Mouse (Mus musculus): ENCODE results near the gene Cep95. TPM values are rescaled to one million over a fixed set of nuclear protein-coding genes. Genes with fewer than 3 reads are reported as not detected.

Gene Cep95
- polyA plus RNA-seq, 1 experiment from 2014 or later, result 14.4 TPM

DNA sequence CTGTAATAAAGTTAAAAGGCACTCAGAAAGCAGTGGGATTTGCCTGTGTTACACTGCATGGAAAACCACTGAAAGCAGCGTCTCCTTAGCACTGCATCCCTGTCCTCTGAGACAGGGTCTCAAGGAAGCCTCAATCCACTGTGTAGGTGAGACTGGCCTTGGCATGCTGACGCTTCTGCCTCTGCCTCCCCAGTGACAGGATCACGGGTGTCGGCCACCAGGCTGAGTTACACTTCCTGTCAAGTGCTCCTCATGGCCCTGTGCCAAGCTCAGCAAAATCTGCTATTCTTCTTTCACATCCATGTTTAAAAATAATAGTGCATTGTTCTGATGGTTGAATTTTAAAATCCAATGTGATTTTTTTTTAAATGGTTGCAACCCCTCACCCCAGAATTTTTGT, 31.9 kb downstream of the Cep95 start:
- no peak overlapping the region for H3K27ac ChIP-seq (replicated peaks; ENCODE audit: low read depth, low read length)

DNA sequence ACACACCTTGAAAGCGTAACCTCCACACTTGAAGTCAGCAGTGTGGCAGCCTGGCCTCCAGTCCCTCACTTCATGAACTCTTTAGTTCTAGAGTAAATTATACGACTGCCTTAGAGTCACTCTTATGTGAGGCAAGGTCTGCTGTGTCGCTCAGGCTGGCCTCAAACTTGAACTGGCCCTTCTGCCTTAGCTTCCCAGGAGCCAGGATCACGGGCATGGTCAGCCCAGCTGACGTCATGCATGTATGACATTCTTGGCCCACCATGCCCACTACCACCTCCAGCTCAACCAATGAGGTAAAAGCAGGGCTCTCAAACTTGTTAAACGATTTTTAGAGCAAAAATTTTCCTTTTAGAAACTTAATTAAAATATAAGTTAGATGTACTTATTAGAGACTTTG, 32.3 kb downstream of the Cep95 start:
- no peak overlapping the region for H3K27ac ChIP-seq (replicated peaks; ENCODE audit: low read depth, low read length)
- no peak overlapping the region for H3K4me3 ChIP-seq (replicated peaks; ENCODE audit: low read depth, low read length)
- no peaks in the 10 kb centered on the region for H3K9me3 ChIP-seq (ENCODE audit: control insufficient read depth, low read length)
- DNase-seq (no peak), ATAC-seq (ENCODE audit: low FRiP score, low TSS enrichment) (no peak)
- H3K36me3 ChIP-seq (ENCODE audit: control insufficient read depth, insufficient read depth, low read length), result peaks cover 76% of the 10 kb centered on the region
- H3K27me3 ChIP-seq (ENCODE audit: control insufficient read depth, insufficient read depth, low read length), result no peaks in the 10 kb centered on the region
- no peak overlapping the region for H3K9ac ChIP-seq (replicated peaks; ENCODE audit: low read length)
- peaks cover 5% of the 10 kb centered on the region; the same call in 1 of the 2 replicates for H3K4me1 ChIP-seq (ENCODE audit: control insufficient read depth, insufficient read depth, low read length)
- no peak overlapping the region for H3K4me2 ChIP-seq (ENCODE audit: low read length)
- 90% methylated on average over 6 of the region's 6 CpGs for WGBS

More for the DNA sequence above, 31.9 kb downstream of the Cep95 start:
- H3K4me1 ChIP-seq (ENCODE audit: control insufficient read depth, insufficient read depth, low read length), result peaks cover 5% of the 10 kb centered on the region; the same call in 1 of the 2 replicates
- DNase-seq, result no peak
- H3K4me2 ChIP-seq (ENCODE audit: low read length), result no peak overlapping the region
- H3K36me3 ChIP-seq (ENCODE audit: control insufficient read depth, insufficient read depth, low read length), result peaks cover 76% of the 10 kb centered on the region
- no peaks in the 10 kb centered on the region for H3K9me3 ChIP-seq (ENCODE audit: control insufficient read depth, low read length)
- no peak overlapping the region for H3K9ac ChIP-seq (replicated peaks; ENCODE audit: low read length)
- 76% methylated on average over 4 of the region's 4 CpGs for WGBS
- no peaks in the 10 kb centered on the region for H3K27me3 ChIP-seq (ENCODE audit: control insufficient read depth, insufficient read depth, low read length)
- no peak overlapping the region for H3K4me3 ChIP-seq (replicated peaks; ENCODE audit: low read depth, low read length)
- no peak for ATAC-seq (ENCODE audit: low FRiP score, low TSS enrichment)

DNA sequence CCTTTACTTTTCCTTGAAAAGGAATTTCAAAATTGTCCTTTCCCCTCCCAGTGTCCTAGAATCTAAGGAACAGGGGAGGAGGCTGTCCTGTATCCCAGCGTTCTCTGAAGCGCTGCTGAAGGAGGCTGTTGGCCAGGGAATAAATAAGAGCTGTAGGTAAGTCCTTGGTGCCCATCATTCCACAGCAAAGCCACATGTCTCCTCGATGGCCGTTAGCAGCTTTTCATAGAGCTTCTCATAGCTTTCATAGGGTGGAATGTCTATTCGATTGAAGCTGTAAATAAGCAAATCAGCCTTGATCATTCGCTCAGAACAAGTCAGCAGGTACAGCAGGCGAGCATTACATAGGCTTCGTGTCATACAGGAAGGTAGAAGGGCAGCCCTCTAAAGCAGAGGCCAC, 33.4 kb downstream of the Cep95 start:
- DNase-seq (no peak), ATAC-seq (ENCODE audit: low FRiP score, low TSS enrichment) (no peak)
- 92% methylated on average over 8 of the region's 8 CpGs for WGBS
- H3K4me2 ChIP-seq (ENCODE audit: low read length), result no peak overlapping the region
- H3K9ac ChIP-seq (replicated peaks; ENCODE audit: low read length), result no peak overlapping the region
- no peaks in the 10 kb centered on the region for H3K9me3 ChIP-seq (ENCODE audit: control insufficient read depth, low read length)
- H3K36me3 ChIP-seq (ENCODE audit: control insufficient read depth, insufficient read depth, low read length), result peaks cover 65% of the 10 kb centered on the region
- no peak overlapping the region for H3K4me3 ChIP-seq (replicated peaks; ENCODE audit: low read depth, low read length)
- H3K4me1 ChIP-seq (ENCODE audit: control insufficient read depth, insufficient read depth, low read length), result peaks cover 5% of the 10 kb centered on the region; the same call in 1 of the 2 replicates
- no peaks in the 10 kb centered on the region for H3K27me3 ChIP-seq (ENCODE audit: control insufficient read depth, insufficient read depth, low read length)
- no peak overlapping the region for H3K27ac ChIP-seq (replicated peaks; ENCODE audit: low read depth, low read length)

DNA sequence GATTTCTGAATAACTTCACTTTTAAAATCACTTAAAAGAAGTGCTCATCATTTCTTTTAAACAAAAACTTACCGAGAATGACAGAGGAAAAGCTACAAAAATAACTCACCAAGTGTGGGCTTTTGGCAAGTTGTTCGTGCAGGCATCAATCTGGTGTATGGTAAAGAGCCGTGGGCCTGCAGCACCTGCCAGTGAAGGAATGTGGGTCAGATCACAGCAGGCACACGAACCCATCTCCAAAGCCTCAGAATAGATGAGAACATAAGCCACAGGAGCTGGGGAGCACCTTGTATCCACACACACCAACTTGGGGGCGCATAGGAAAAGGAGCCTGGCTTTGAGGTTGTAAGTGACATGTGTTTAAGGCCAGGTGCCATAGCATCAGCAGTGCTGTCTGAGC, 33.9 kb downstream of the Cep95 start:
- peaks cover 3% of the 10 kb centered on the region; the same call in 1 of the 2 replicates for H3K4me1 ChIP-seq (ENCODE audit: control insufficient read depth, insufficient read depth, low read length)
- no peak overlapping the region for H3K27ac ChIP-seq (replicated peaks; ENCODE audit: low read depth, low read length)
- no peak for DNase-seq
- H3K9ac ChIP-seq (replicated peaks; ENCODE audit: low read length), result no peak overlapping the region
- no peaks in the 10 kb centered on the region for H3K9me3 ChIP-seq (ENCODE audit: control insufficient read depth, low read length)
- H3K4me3 ChIP-seq (replicated peaks; ENCODE audit: low read depth, low read length), result no peak overlapping the region
- WGBS, result 85% methylated on average over 5 of the region's 5 CpGs
- H3K27me3 ChIP-seq (ENCODE audit: control insufficient read depth, insufficient read depth, low read length), result no peaks in the 10 kb centered on the region
- ATAC-seq (ENCODE audit: low FRiP score, low TSS enrichment), result no peak
- H3K4me2 ChIP-seq (ENCODE audit: low read length), result no peak overlapping the region
- H3K36me3 ChIP-seq (ENCODE audit: control insufficient read depth, insufficient read depth, low read length), result peaks cover 66% of the 10 kb centered on the region

DNA sequence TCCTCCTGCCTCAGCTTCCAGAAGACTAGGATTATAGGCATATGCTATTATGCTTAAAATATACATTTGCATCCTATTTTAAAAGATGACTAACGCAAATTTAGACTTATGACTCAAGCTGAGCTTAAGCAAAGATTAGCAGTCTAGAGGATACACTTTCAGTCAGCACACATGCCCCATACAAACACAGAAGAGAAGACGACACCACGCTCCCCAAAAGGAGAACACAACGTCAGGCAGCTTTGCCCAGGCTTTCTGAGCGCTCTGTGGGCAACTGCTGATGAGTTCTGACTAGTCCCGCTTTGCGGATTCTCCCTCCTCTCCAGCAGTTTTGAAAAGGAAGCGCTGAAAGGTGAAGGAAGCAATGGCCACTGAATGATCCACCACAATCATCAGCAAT, 34.7 kb downstream of the Cep95 start:
- Histone ChIP-seq H3K27me3 (ENCODE audit: control insufficient read depth, insufficient read depth, low read length) (no peaks in the 10 kb centered on the region), H3K9me3 (ENCODE audit: control insufficient read depth, low read length) (no peaks in the 10 kb centered on the region), H3K4me1 (ENCODE audit: control insufficient read depth, insufficient read depth, low read length) (no peaks in the 10 kb centered on the region), H3K27ac (replicated peaks; ENCODE audit: low read depth, low read length) (no peak overlapping the region), H3K9ac (replicated peaks; ENCODE audit: low read length) (no peak overlapping the region), H3K4me2 (ENCODE audit: low read length) (no peak overlapping the region), H3K4me3 (replicated peaks; ENCODE audit: low read depth, low read length) (no peak overlapping the region), H3K36me3 (ENCODE audit: control insufficient read depth, insufficient read depth, low read length) (peaks cover 65% of the 10 kb centered on the region)
- DNase-seq, result no peak
- no peak for ATAC-seq (ENCODE audit: low FRiP score, low TSS enrichment)
- 96% methylated on average over 8 of the region's 8 CpGs for WGBS

DNA sequence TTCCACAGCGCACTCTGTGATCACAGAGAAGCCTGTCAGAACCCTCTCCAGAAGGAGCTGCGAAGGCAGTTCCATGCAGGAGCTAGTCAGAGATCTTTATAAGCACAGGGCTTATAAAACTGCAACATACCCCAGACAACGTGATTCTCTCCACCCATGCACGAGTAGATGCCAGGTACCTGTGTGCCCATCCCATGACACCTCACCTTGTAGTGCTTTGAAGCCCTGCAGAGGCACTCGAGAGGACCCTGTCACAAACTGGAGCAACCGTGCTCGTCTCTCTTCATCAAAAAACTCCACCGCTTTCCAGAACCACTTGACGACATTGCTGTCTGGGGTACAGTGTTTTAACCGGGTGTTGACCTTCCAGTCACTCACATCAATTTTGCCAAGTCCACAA, 35.4 kb downstream of the Cep95 start:
- H3K36me3 ChIP-seq (ENCODE audit: control insufficient read depth, insufficient read depth, low read length), result peaks cover 64% of the 10 kb centered on the region
- H3K4me3 ChIP-seq (replicated peaks; ENCODE audit: low read depth, low read length), result no peak overlapping the region
- no peak overlapping the region for H3K9ac ChIP-seq (replicated peaks; ENCODE audit: low read length)
- H3K9me3 ChIP-seq (ENCODE audit: control insufficient read depth, low read length), result no peaks in the 10 kb centered on the region
- no peak overlapping the region for H3K4me2 ChIP-seq (ENCODE audit: low read length)
- DNase-seq (no peak), ATAC-seq (ENCODE audit: low FRiP score, low TSS enrichment) (no peak)
- 94% methylated on average over 10 of the region's 10 CpGs for WGBS
- no peak overlapping the region for H3K27ac ChIP-seq (replicated peaks; ENCODE audit: low read depth, low read length)
- H3K27me3 ChIP-seq (ENCODE audit: control insufficient read depth, insufficient read depth, low read length), result no peaks in the 10 kb centered on the region
- no peaks in the 10 kb centered on the region for H3K4me1 ChIP-seq (ENCODE audit: control insufficient read depth, insufficient read depth, low read length)

DNA sequence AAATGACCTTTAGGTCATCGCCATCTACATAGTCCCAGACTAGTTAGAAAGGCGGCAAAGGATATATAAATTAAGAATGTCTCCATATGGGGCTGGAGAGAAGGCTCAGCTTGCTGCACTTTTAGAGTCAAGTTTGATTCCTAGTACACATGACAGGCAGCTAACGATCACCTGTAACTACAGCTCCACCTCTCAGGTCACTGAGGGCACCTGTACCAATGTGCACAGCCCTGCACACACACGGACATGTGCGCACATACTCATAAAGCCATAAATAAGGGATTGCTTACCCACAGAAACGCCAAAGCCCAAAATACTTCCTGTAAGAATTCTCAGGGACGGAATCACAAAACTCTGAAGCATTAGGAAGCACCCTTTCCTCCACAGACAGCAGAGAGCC, 39.0 kb downstream of the Cep95 start:
- no peak overlapping the region for H3K9ac ChIP-seq (replicated peaks; ENCODE audit: low read length)
- H3K9me3 ChIP-seq (ENCODE audit: control insufficient read depth, low read length), result no peaks in the 10 kb centered on the region
- no peaks in the 10 kb centered on the region for H3K27me3 ChIP-seq (ENCODE audit: control insufficient read depth, insufficient read depth, low read length)
- H3K4me1 ChIP-seq (ENCODE audit: control insufficient read depth, insufficient read depth, low read length), result no peaks in the 10 kb centered on the region
- peaks cover 65% of the 10 kb centered on the region for H3K36me3 ChIP-seq (ENCODE audit: control insufficient read depth, insufficient read depth, low read length)
- H3K4me2 ChIP-seq (ENCODE audit: low read length), result no peak overlapping the region
- no peak for DNase-seq
- ATAC-seq (ENCODE audit: low FRiP score, low TSS enrichment), result no peak
- H3K4me3 ChIP-seq (replicated peaks; ENCODE audit: low read depth, low read length), result no peak overlapping the region
- WGBS, result 98% methylated on average over 7 of the region's 7 CpGs
- no peak overlapping the region for H3K27ac ChIP-seq (replicated peaks; ENCODE audit: low read depth, low read length)

DNA sequence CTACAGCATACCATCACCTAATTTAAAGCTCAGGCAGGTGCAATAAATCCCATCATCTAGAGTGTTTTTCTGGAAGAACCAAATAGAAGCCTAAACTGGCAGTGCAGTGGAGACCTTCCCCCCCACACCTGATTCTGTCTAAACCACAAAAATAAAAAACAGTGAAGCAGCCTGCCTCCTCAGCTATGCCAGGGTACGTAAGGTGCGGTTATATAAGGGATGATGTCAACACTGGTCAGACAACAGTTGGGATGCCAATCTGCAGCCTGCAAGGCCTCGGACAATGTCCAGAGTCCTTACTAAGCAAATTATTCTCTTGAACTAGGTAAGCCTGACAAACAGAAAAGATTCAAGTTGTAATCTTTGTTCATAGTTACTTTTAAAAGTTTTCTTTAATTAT, 53.0 kb downstream of the Cep95 start:
- no peaks in the 10 kb centered on the region for H3K4me1 ChIP-seq (ENCODE audit: control insufficient read depth, insufficient read depth, low read length)
- H3K4me3 ChIP-seq (replicated peaks; ENCODE audit: low read depth, low read length), result no peak overlapping the region
- H3K36me3 ChIP-seq (ENCODE audit: control insufficient read depth, insufficient read depth, low read length), result peaks cover 61% of the 10 kb centered on the region
- no peaks in the 10 kb centered on the region for H3K27me3 ChIP-seq (ENCODE audit: control insufficient read depth, insufficient read depth, low read length)
- WGBS, result 93% methylated on average over 3 of the region's 3 CpGs
- ATAC-seq (ENCODE audit: low FRiP score, low TSS enrichment), result no peak
- H3K27ac ChIP-seq (replicated peaks; ENCODE audit: low read depth, low read length), result no peak overlapping the region
- H3K9me3 ChIP-seq (ENCODE audit: control insufficient read depth, low read length), result no peaks in the 10 kb centered on the region
- no peak overlapping the region for H3K4me2 ChIP-seq (ENCODE audit: low read length)
- no peak overlapping the region for H3K9ac ChIP-seq (replicated peaks; ENCODE audit: low read length)
- no peak for DNase-seq

DNA sequence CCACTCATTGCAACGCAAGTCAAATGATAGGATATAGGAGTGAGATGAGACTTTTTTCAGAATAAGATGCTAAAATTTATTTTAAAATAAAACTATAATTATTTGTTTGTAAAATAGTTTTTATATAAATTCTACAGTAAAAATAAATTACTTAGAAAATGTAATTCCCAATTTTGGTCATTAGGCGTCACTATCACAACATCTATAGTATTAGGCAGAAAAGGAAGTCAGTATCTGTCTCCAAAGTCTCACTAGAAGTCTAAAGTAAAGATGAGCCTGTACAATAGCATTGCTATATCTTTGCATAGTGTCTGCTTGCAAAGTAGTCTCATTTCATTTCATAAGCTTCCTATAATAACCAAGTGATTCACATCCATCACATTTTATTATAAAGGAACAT, 62.4 kb downstream of the Cep95 start:
- no peak overlapping the region for H3K27ac ChIP-seq (replicated peaks; ENCODE audit: low read depth, low read length)
- 57% methylated on average over 2 of the region's 2 CpGs for WGBS
- H3K36me3 ChIP-seq (ENCODE audit: control insufficient read depth, insufficient read depth, low read length), result peaks cover 43% of the 10 kb centered on the region
- DNase-seq, result peak; percentile 70
- H3K4me2 ChIP-seq (ENCODE audit: low read length), result no peak overlapping the region
- no peak overlapping the region for H3K4me3 ChIP-seq (replicated peaks; ENCODE audit: low read depth, low read length)
- H3K4me1 ChIP-seq (ENCODE audit: control insufficient read depth, insufficient read depth, low read length), result no peaks in the 10 kb centered on the region
- no peaks in the 10 kb centered on the region for H3K27me3 ChIP-seq (ENCODE audit: control insufficient read depth, insufficient read depth, low read length)
- H3K9ac ChIP-seq (replicated peaks; ENCODE audit: low read length), result no peak overlapping the region
- H3K9me3 ChIP-seq (ENCODE audit: control insufficient read depth, low read length), result no peaks in the 10 kb centered on the region
- ATAC-seq (ENCODE audit: low FRiP score, low TSS enrichment), result no peak

Data from midbrain, embryonic 14.5 days (tissue).